Mouse (Mus musculus) 3134 (cell line): ENCODE data around the gene Gamt.
"Not testable (repeated sequence)": the region's sequence is repeated elsewhere in the genome, so short reads cannot be mapped to it uniquely, and the experiment has no call there.

ENCODE experiments used
- DNase-seq: peaks from one replicate; pipeline ENCODE4 v3.0.0-alpha.2; 2011; ENCODE audit warnings: low spot score; ENCODE audit not compliant: insufficient read length; ENCODE audit errors: extremely low read depth

Gene Gamt

GRCm38 (mm10) chr10:80259861-80260641, 761 bp downstream of the Gamt start:
- peak; percentile 70 for DNase-seq

- no peak for DNase-seq
Observed at GRCm38 (mm10) chr10:80259463-80259805, 1.4 kb downstream of the Gamt start.

- no peak for DNase-seq
Observed at GRCm38 (mm10) chr10:80258752-80259462, 1.9 kb downstream of the Gamt start.

- DNase-seq, result no peak
Observed at GRCm38 (mm10) chr10:80257936-80258335, 2.9 kb downstream of the Gamt start.

DNA sequence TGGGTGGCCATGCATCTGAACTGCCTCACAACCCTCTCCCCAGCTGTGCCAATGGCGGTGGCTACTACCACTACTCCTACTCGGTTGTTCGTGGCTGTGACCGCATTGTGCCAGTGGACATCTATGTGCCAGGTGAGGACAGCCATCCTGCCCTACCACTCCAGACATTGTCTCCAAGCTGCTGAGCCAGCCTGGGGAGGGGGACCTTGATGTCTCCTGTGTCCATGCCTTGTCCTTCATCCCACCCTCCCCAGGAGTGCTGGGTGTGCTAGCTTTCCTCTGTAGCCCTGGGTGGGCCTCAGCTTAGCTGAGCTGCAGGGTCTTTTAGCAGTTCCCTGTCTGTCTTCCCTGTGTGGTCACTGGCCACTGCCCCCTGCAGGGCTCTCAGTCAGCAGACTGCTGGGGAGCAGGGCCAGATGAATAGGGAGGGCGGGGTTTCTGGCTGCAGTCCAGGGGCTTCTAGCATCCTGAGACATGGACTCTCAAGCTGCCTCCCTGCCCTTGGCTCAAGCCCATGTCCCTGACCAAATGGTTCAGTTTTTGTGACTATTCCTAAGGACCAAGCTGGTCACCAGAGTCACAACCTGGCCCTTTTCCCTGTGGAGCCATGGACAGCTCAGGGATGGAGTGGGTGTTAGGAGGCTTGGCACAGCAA, 4.8 kb downstream of the Gamt start:
- no peak for DNase-seq

GRCm38 (mm10) chr10:80254331-80255297, 6.2 kb downstream of the Gamt start:
- DNase-seq, result no peak

- no peak for DNase-seq
Observed at GRCm38 (mm10) chr10:80253551-80253950, 7.3 kb downstream of the Gamt start.

DNA sequence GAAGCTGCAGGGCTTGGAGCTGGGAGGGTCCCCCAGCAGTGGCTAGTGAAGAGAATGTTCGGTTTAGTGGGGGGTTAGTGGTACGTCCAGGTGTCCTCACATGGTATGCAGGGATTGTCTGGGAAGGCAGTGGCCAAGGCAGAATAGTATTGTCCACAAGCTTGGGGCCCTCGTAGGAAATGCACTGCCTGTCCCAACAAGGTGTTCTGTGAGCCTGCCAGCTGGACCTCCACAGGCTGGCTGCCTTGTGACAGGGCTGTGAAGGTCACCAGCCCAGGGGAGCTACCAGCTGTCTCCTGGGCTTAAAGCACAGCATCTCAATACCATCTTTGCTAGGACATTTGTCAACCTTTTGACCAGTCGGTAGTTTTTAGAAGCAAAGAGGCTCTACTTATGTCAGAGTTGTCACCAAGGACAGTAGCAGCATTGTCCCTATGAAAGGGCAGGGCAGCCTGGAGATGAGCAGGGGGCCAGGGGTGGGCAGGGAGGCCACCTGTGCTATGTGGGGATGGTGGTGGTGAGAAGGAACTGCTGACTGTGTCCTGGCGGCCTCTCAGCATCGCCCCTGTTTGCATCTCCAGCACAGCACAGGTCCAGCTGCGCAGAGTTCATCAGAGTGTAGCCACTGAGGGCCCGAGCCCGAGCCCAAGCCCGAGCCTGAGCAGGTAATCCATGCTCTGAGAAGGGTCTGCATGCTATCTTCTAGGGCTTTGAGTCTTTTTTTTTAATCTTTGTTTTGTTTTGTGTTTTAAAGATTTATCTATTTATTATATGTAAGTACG, 8.1 kb downstream of the Gamt start:
- no peak for DNase-seq

GRCm38 (mm10) chr10:80252011-80252410, 8.8 kb downstream of the Gamt start:
- DNase-seq, result no peak

DNA sequence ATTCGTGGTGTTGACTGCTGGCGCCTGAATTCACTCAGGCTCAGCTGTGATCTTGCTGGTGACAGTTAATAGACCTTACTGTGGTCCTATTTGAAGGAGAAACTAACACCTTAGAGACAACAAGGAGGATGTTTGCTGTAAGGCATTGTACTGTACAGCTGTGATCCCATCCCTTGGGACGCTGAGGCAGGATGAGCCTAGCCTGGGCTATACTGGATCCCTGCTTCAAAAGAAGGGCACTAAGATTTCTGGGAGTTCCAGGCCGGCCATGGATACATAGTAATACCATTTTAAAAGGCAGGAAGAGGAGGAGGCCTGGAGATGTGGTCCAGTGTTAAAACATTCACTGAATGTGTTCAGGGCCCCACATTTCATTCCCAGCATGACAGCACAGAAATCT, 10.2 kb downstream of the Gamt start:
- no peak for DNase-seq

DNA sequence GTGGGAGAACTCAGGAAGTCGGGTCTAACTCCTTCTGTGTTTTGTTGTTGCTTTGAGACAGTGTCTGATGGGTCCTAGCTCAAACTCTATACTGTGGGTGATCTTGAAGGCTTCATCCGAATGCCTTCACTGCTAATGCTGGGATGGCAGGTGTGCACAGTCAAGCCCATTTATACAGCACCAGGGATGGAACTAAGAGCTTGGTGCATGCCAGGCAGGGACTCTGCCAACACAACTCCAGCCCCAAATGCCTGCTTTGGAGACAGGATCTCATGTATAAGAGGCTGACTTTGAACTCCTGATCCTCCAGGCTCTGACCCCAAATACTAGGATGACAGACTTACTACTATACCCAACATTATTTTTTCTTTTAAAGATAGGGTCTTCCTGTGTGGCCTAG, 10.8 kb downstream of the Gamt start:
- no peak for DNase-seq

DNA sequence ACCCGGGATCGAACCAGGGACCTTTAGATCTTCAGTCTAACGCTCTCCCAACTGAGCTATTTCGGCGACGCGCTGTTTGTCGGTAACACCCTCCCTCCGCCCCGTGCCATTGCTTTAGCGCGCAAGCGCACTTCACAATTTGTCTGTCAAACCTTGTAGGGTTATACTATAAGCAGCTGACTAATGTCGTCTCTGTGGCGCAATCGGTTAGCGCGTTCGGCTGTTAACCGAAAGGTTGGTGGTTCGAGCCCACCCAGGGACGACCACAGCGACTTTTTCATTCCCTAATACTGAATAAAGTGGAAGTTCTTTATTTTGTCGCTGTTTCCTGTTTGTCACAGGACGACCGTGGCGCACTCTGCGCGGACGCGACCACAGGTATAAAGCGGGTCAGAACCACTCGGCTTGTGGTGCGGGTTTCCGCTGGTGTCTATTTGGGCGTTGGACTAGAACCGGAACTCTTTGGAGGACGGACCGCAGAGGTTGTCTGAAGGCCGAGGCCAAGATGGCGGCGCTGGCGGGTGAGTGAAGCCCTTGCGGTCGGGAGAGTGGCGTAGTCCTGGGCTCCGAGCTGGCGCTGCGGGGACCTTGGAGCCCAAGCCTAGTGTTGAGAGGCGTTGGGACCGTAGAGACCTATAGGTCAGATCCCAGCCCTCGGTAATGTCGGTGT, 11.7 kb downstream of the Gamt start, which contains the start of gene Ndufs7:
TSS of gene Ndufs7 (plus strand) at position 151 of the 670 bp plus-strand sequence.
- peak; percentile 94 for DNase-seq

- DNase-seq, result not testable (repeated sequence)
Observed at GRCm38 (mm10) chr10:80248437-80248836, 12.4 kb downstream of the Gamt start.

DNA sequence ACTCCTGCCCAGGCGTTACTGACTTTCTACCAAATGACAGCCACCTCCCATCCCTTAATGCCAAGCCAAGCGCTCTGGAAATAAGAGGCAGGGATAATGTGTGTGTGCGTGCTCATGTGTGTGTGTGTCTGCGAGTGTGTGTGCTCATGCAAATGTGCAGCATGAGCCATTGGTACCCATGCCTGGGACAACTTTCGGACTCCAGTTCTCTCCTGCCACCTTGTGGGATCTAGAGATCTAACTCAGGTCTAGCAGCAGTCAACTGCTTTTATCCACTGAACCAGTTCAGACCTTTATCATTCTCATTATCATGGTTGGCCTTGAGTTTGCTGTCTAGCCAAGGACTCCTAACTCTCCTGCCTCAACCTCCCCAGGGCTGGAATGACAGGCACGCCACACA, 13.0 kb downstream of the Gamt start:
- DNase-seq, result no peak

DNA sequence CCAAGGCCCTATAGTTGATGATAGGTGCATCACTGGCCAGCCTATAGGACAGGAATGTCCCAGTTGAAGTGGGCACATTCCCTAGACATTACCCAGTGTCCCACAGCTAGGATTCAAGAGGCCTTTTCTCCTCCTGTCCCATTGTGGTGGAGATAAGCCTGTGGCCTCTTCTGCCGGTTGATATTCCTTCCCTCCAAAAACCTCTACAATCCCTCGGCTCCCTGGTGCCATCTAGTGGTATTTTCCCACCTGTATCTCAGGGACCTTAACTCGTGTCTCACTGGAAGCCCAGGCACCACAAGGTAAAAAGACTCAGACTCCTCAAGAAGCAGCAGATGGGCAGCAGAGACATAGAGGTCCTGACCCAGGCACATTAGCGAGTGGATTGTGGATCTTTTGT, 15.2 kb downstream of the Gamt start:
- no peak for DNase-seq

DNA sequence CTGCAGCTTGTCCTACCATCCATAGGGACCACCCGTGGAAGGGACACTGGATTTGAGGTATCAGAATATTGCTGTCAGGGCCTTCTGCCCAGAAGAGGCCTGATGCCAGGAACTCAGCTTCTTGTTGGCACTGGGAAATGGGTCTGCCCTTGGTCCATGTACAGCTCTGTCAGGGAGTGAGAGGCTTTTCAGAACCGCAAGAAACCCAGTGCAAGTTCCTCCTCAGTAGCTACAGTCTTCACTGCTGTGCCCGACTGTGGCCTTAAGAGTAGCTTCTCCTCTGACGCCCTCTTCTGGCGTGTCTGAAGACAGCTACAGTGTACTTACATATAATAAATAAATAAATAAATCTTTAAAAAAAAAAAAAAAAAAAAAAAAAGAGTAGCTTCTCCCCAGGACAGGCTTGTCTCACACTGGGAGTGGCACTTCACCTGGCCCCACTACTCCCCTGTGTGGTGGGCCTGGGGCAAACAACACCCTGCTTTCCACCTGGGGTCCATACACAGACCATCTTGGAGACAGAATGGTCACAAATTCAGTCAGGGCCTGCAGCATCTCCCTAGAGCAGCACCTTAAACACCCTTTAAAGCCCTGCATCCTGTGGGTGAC, 15.9 kb downstream of the Gamt start:
- no peak for DNase-seq

GRCm38 (mm10) chr10:80242607-80243006, 18.2 kb downstream of the Gamt start:
- DNase-seq, result no peak

DNA sequence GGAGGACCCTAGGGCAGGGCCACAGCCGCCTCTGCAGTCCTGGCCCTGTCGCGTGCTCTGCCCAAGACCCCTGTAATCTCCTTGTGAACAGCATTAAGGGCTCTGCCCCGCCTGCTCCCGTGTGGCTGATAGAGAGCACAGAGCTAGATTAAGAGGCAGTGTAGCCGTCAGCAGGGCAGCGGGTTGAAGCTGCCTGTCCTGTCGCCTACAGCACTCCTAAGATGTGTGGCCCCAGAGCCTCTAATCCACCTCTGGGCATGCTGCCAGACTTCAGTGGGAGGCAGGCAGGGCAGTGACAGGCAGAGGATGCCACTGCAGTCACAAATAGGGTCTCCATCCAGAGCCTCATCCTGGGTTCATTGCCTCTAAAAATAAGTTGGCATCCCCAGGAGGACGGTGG, 18.7 kb downstream of the Gamt start:
- no peak for DNase-seq

GRCm38 (mm10) chr10:80239791-80240190, 21.0 kb downstream of the Gamt start:
- no peak for DNase-seq
